Mouse (Mus musculus) bone marrow macrophage, adult 2 months (primary cell): ENCODE measurements around the gene Angpt4.

ENCODE experiments used
- CTCF ChIP-seq: IDR thresholded peaks from 2 replicates; pipeline ENCODE4 v1.5.1; 2012; ENCODE audit warnings: low read depth, mild to moderate bottlenecking, low read length, moderate library complexity
- POLR2A ChIP-seq: IDR thresholded peaks from 2 replicates; pipeline ENCODE4 v1.6.1; 2012; ENCODE audit warnings: mild to moderate bottlenecking, low read depth, low read length, borderline replicate concordance

DNA sequence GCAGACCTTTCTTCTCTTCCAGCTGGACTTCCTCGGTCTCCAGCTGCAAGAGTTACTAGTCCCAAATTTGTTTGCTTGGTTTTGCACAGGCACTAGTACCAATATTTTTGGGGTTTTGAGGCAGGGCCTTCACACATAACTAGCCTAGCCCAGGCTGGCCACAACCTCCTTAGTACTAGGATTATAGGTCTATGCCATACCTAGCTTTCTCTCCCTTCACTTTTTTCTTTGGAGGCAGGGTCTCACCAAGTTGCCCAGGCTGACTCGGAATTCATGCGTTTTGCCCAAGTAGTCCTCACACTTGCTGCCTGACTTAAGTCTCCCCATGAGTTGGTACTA is 69.3 kb downstream of the Angpt4 start:
- TF ChIP-seq POLR2A (no peak), CTCF (no peak)
